Mouse (Mus musculus): ENCODE measurements around the gene Kcnk18.

DNA sequence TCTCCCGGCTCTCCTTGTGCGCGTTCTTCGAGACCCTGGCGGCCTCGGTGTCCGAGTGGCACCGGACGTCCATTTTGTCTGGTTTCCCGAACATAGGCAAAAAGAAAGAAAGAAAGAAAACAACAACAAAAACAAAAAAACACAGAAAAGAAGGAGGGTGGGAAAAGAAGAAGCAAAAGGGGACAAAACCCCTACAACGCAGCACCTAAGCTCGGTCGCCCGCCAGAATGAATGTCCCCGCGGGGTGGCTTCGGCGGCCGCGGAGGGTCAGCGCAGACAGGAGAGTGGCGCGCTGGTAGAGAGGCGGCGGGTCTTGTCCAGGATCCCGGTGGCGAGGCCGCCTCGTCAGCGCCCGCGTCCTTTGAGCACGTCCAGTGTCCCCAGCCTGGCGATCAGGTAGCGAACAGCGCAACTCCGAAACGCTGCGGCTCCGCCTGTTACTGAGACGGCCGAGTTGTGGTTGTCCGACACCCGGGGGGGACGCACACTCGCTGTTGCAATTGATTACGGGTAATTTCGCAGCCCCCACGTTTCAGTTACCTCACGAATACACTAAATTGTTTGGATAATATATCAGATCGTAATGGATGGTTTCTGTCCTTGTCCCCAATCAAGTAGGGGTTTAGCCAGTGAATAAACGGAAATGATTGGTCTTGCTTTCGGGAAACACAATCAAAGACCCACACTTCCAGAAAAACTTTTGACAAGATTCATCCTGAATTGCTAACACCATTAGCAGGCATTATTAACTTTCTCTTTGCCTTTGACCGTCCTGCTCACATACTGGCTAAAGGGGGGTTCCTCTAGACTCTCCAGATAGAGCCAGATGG is 48.9 kb upstream of the Kcnk18 start, which contains the start of gene Vax1:
- TF ChIP-seq POLR2A (IDR thresholded peaks at IDR 0.05; ENCODE audit: extremely low read depth, insufficient read depth, low read length) (no peak), CTCF (IDR thresholded peaks at IDR 0.05; ENCODE audit: low read depth, low read length) (no peak)
